Mouse (Mus musculus): ENCODE measurements around the gene Col6a5.
A peak's percentile ranks its signal among the peaks of the same experiment; 100 is the strongest.

Gene Col6a5

DNA sequence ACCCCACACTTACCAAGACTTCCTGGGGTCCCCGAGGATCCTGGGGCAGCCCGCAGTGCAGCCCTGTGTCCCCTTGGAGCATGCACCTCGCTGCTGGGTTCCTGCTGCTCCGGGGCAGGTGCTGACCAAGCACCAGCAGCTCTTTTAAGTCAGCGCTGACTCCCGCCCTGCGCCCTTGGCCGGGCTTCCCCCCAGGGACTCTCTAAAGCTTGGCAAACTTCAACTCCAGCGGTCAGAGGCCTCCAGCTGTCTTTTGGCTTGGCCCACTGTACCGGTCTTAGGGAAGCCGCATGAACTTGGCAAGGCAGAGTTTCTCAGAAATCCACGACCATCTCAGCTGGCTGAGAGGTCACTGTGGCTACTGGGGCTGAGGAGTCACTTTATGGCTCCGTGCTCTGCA is at the start of gene Col6a5:
Col6a5 (minus strand) TSS at position 111 of the 400 bp plus-strand sequence.
- peak in 1 of 2 experiments; percentile 34 for DNase-seq (ENCODE audit: low spot score in 2 of 2)

DNA sequence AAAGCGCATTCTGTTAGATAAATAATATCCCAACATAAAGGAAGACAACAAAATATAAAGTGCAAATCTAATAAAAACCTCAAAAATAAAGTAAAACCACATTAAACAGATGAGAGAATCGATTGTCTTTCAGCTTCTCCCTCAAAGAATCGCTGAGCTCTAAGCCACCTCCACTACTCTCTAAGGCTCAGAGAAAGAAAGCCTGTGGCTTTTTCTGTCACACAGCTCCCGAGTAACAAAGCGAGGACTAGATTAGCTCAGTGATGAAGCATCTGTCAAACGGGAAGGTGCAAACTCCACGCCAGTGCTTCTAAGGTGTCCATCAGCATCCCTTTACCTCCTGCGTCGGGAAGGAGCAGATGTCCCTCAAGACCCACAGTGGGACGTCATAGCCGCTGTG is 37.5 kb upstream of the Col6a5 start:
- no peak for DNase-seq (ENCODE audit: low spot score in 2 of 2)

GRCm38 (mm10) chr9:105992425-105992824 is 32.0 kb upstream of the Col6a5 start:
- no peak for DNase-seq (ENCODE audit: low spot score in 2 of 2)

DNA sequence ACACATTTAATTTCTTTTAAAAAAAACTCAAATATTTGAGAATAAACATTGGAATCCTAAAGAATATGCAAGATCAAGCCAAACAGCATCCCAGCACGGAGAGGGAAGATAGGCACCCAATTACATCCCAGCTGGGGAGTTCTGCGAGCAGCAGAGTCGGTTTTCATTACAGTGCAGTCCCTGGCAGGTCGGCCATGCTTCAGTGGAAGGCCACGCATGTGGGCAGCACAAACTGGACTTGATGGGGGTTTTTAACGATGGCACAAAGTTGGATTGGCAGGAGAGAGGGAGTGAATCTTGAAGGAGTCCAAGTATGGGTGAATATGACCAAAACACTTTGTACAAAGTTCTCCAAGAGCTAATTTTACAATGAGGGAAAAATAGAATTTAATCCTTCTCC is 29.7 kb upstream of the Col6a5 start:
- no peak for DNase-seq (ENCODE audit: low spot score in 2 of 2)

DNA sequence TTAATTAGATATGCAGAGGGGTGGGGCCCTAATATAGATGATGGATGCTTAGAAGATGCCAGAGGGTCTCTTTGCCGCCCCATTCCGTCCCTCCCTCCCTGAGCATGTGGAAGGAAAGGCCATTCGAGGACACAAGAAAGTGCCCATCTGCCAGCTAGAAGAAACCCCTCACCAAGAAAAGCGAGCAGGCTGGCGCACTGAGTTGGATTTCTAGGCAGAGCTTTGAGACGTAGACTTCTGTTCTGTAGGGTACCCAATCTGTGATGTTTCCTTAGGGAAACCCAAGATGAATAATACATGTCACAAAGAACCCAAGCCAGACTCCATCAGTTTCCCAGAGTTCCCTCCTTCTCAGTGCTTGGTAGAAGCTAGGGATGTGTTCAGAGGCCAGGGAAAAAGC is 29.0 kb upstream of the Col6a5 start:
- DNase-seq (ENCODE audit: low spot score in 2 of 2): no peak

- no peak for DNase-seq (ENCODE audit: low spot score in 2 of 2)
These were observed 27.7 kb upstream of the Col6a5 start for GRCm38 (mm10) chr9:105988096-105988495.

DNA sequence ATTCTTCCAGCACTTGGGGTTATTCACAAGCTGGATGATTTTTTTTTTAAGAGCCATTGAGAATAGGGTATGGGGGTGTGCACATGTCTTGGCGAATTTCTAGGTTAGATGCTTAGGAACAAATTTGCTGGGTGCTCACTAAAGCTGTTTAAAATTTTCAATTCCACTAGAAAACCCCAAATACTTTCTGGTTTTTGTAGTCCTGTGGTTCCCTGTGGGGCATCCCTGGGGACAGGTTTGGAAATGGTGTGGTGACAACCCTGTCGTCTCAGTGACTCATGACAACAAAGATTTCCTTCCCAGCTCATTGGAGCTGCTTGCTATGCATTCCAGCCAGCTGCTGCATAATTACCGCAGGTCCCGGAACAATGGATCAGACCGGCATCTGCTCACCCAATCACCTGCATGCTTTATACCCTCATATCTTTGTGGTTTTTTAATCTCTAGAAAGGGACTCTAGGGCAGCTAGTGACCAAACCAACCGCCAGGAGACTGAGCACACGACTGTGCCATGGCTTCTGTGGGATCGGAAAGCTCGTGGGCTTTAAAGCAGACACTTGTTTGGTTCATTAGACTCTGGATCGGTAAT is 24.6 kb upstream of the Col6a5 start:
- DNase-seq (ENCODE audit: low spot score in 2 of 2): no peak

DNA sequence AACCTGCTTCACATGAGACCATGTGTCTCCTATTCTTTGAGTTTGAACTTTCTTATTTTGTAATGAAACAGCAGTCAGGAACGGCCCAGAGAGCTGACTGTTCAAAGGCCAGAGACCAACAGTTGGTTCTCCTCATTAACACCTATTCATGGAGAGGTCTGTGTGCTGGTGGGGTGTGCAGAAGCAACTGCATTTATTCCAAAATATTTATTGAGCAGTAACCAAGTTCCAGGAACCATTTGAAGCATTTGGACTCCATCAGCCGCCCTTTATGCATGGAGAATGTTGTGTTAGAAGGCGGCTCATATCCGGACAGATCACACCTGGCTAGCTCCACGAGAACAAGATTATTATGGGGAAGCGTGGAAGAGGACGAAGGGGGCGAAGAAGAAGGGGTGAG is 18.0 kb upstream of the Col6a5 start:
- no peak for DNase-seq (ENCODE audit: low spot score in 2 of 2)

- no peak for DNase-seq (ENCODE audit: low spot score in 2 of 2)
These were observed 16.4 kb upstream of the Col6a5 start for GRCm38 (mm10) chr9:105976871-105977270.

- no peak for DNase-seq (ENCODE audit: low spot score in 2 of 2)
These were observed 15.9 kb upstream of the Col6a5 start for GRCm38 (mm10) chr9:105976314-105976713.

DNA sequence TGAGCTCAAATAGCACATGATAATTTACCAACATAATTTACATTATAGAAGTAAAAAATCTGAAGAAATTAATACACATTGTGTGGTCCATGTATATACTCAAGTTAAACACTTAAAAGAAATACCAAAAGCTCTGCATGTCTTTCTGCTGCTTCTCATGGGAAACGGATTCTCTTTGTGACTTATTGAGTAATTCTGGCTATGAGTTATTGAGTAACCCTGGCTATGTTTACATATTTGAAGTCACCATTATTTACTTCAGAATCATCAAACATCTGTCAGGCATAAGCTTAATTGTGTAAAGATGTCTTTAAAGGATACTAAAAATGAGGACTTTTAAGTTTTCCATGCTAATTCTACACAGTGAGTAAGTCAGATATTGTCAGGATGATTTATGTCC is 13.3 kb upstream of the Col6a5 start:
- no peak for DNase-seq (ENCODE audit: low spot score in 2 of 2)

GRCm38 (mm10) chr9:105972031-105972430 is 11.6 kb upstream of the Col6a5 start:
- no peak for DNase-seq (ENCODE audit: low spot score in 2 of 2)

DNA sequence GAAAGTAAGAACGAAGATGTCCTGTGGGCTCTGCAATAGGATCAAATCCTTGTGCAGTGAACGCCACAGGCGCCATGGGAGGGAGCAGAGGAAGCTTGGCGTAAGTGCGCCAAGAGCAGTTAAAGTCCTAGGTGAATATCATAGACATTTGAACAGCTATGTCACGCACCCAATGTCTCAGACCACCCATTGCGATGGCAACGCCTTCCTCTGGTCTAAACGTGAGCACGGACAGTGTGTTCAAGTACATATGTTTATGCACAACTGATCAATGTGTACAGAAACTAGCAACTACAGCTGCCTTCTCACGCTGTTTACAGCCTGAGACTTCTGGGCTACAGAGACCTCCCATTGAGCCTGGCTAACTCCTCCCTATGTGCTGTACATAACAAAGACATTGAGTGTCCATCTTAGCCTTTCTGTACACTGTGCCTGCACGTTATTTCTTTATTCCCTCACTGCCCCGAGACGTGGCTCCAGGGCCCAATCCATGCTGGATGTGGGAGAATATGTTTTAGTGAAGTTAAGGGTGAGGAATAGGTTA is 11.0 kb upstream of the Col6a5 start:
- no peak for DNase-seq (ENCODE audit: low spot score in 2 of 2)

GRCm38 (mm10) chr9:105970901-105971300 is 10.5 kb upstream of the Col6a5 start:
- no peak for DNase-seq (ENCODE audit: low spot score in 2 of 2)

DNA sequence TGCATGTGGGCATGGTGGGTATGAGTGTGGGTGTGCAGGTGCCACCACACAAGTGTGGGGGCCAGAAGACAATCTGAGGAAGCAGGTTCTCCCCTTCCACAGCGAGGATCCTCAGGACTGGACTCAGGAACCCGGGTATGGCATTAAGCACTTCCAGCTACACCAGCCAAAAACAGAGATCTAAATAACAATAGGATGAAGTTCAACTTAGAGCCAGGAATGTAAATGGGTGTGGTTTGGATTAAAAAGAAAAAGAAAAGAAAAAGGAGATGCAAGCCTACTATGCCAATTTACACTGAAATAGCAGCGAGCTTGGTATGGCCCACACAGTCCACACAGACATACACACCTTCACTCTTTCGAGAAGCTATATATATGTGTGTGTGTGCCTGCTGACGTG is 7.5 kb upstream of the Col6a5 start:
- no peak for DNase-seq (ENCODE audit: low spot score in 2 of 2)

- no peak for DNase-seq (ENCODE audit: low spot score in 2 of 2)
These were observed 1.3 kb downstream of the Col6a5 start for GRCm38 (mm10) chr9:105959116-105959515.

DNA sequence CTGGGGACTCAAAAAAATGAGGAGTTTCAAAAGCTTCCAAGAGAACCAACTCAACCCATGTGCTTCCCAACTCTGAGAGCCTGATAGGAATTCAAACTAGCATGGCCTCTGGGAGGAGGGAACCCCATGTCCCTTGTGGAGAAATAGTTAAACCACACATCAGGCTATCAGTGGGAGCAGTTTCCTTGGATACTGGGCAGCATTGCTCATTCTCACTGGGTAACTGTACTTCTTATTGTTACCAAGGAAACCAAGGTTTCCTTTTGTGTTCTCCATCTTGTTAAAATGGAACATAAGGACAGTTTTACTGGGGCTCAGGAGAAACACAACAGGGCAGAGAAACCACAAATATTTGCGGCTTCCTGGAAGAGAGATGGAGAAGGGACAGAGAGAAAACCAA is 10.7 kb downstream of the Col6a5 start:
- no peak for DNase-seq (ENCODE audit: low spot score in 2 of 2)

DNA sequence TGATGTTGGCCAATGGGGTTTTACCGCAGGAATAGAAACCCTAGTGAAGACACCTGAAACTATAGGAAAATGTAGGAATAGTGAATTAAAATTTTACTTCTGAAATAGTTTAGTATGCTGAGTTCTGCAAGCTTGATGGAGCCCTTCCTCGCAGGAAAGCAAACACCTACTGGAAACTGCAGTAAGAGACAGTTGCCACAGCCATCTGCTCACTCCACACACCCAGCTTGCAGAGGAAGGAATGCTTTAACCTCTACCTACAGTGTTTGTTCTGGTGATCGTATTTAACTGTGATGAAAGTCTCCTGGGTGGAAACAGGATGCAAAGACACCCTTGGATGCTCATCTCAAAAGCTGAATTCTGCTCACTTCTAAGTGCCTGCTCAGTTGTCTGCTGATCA is 12.9 kb downstream of the Col6a5 start:
- DNase-seq (ENCODE audit: low spot score in 2 of 2): no peak

DNA sequence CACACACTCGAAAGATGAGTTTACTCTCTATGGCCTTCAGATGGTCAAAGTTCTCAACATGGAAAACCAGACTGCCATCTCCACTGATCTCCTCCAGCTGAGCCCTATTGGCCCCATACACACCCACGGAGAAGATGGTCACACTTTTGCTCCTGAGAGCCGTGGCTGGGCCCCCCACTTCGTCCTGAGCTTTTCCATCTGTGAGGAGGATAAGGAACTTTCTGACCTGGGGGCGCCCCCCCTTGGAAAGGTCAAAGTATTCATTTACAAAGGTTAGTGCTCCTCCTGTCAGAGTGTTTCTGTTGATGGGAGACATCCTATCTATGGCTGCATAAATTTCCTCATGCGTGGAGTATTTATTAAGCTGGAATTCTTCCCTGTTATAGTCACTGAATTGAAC is 26.6 kb downstream of the Col6a5 start:
- no peak for DNase-seq (ENCODE audit: low spot score in 2 of 2)

DNA sequence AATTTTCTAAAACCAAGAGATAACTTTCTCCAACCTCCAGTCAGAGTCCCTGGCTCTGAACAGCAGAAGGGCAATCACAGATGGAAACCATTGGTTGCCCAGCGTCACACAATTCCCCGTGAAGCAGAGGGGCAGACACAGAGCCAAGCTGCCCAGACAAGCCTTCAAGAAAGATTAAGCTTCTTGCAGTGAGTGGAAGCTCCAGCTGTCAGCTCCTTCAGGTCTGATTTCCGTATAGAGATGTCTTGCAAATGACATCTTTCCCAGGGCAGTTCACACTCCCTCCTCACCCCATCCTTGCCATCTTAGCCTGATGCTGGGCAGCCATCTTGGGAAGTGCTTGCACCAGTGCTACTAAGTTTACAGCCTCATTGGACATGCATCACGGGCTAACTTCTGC is 31.2 kb downstream of the Col6a5 start:
- no peak for DNase-seq (ENCODE audit: low spot score in 2 of 2)

- no peak for DNase-seq (ENCODE audit: low spot score in 2 of 2)
These were observed 31.9 kb downstream of the Col6a5 start for GRCm38 (mm10) chr9:105928406-105929071.

GRCm38 (mm10) chr9:105923659-105924058 is 36.8 kb downstream of the Col6a5 start:
- DNase-seq (ENCODE audit: low spot score in 2 of 2): no peak

- no peak for DNase-seq (ENCODE audit: low spot score in 2 of 2)
These were observed 45.3 kb downstream of the Col6a5 start for GRCm38 (mm10) chr9:105915186-105915585.

GRCm38 (mm10) chr9:105910166-105910565 is 50.3 kb downstream of the Col6a5 start:
- DNase-seq (ENCODE audit: low spot score in 2 of 2): no peak
